Mouse (Mus musculus): ENCODE results near the gene Ddx56.

DNA sequence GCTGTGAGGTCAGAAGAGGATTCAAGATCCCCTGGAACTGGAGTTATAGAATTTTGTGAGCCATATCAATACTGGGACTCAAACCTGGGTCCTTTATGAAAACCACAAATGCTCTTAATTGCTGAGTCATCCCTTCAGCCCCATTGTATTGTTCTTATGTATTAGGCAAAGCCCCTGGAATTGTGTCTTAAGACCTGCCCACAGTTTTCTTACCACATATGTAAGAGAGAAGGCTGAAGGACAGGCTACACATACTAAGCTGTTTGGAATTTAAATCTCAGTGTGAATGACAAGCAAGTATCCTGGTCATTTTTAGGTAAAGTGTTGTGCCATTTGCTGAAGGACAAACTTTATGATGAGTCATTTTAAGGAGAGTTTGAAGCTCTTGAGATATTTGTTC lies 28.5 kb upstream of the Ddx56 start:
- no peak for TF ChIP-seq CTCF (IDR thresholded peaks at IDR 0.05; ENCODE audit: low read depth)
- TF ChIP-seq EP300 (IDR thresholded peaks at IDR 0.05; ENCODE audit: low read depth), result no peak
